Mouse (Mus musculus) midbrain, embryonic 16.5 days (tissue): ENCODE results near the gene Vmn2r84. TPM values are rescaled to one million over a fixed set of nuclear protein-coding genes. Genes with fewer than 3 reads are reported as not detected.
"Not testable (repeated sequence)": the region's sequence is repeated elsewhere in the genome, so short reads cannot be mapped to it uniquely, and the experiment has no call there.

Experiments
- ATAC-seq: fragments of 200-750 bp; cut with Nextera tagmentation; 2 replicates; pipeline ENCODE4 v1.8.0; 2017; ENCODE audit warnings: moderate TSS enrichment
- H3K27ac ChIP-seq: fragments of 300-500 bp; sonication (generic); 2 replicates; pipeline ENCODE4 v1.5.1; 2014; ENCODE audit warnings: mild to moderate bottlenecking, low read length, mixed read lengths
- H3K27me3 ChIP-seq: fragments of 300-500 bp; sonication (generic); 2 replicates; pipeline ENCODE4 v1.6.1; 2014; ENCODE audit warnings: low read depth, low read length, mixed read lengths; ENCODE audit not compliant: control insufficient read depth, insufficient read depth
- H3K36me3 ChIP-seq: fragments of 300-500 bp; sonication (generic); 2 replicates; pipeline ENCODE4 v1.6.1; 2014; ENCODE audit warnings: mild to moderate bottlenecking, low read length, moderate library complexity, mixed read lengths; ENCODE audit not compliant: control insufficient read depth, insufficient read depth
- H3K4me1 ChIP-seq: fragments of 300-500 bp; sonication (generic); 2 replicates; pipeline ENCODE4 v1.6.1; 2014; ENCODE audit warnings: mild to moderate bottlenecking, low read length, mixed read lengths; ENCODE audit not compliant: control insufficient read depth, insufficient read depth
- H3K4me2 ChIP-seq: fragments of 300-500 bp; sonication (generic); 2 replicates; pipeline ENCODE4 v1.6.1; 2014; ENCODE audit warnings: mild to moderate bottlenecking, low read length, mixed read lengths
- H3K4me3 ChIP-seq: fragments of 300-500 bp; sonication (generic); 2 replicates; pipeline ENCODE4 v1.5.1; 2014; ENCODE audit warnings: low read depth, mild to moderate bottlenecking, low read length, moderate library complexity, mixed read lengths
- H3K9ac ChIP-seq: fragments of 300-500 bp; sonication (generic); 2 replicates; pipeline ENCODE4 v1.6.1; 2014; ENCODE audit warnings: low read depth, low read length, mixed read lengths
- H3K9me3 ChIP-seq: fragments of 300-500 bp; sonication (generic); replicated peaks from 2 replicates; pipeline ENCODE4 v1.6.1; 2014; ENCODE audit warnings: mild to moderate bottlenecking, low read length, mixed read lengths; ENCODE audit not compliant: control insufficient read depth, poor library complexity, severe bottlenecking
- WGBS: fragments of 180-500 bp; shearing (Covaris S2); extraction: QIAGEN DNeasy Blood & Tissue Kit; methylation state at CpG from one replicate; pipeline ENCODE4 v1.1.7; 2014; 5-methylcytosine and 5-hydroxymethylcytosine counted together
- polyA plus RNA-seq: library from polyadenylated mRNA; unstranded; fragments of >200 nt; fragmentation: Nextera tagmentation; extraction: Ambion mirVana; gene quantifications from 2 replicates; pipeline ENCODE4 v1.2.1, GENCODE M21; 2015

The Vmn2r84 gene
- polyA plus RNA-seq, result 0.03 and 0.05 TPM in 2 replicates

GRCm38 (mm10) chr10:130394232-130394631 lies at the start of gene Vmn2r84:
Gene Vmn2r84, minus strand, starts transcription at chr10:130394332.
- ATAC-seq, result no peak

GRCm38 (mm10) chr10:130434185-130434898 lies 40.2 kb upstream of the Vmn2r84 start:
- ATAC-seq, result not testable (repeated sequence)

More at GRCm38 (mm10) chr10:130394232-130394631, at the start of gene Vmn2r84:
- H3K9ac ChIP-seq, result no peak within 1 kb of the TSS
- H3K27me3 ChIP-seq, result no peaks in the 10 kb centered on the region
- no peaks in the 10 kb centered on the region for H3K9me3 ChIP-seq
- no peak within 1 kb of the TSS for H3K4me3 ChIP-seq
- no peak within 1 kb of the TSS for H3K4me2 ChIP-seq
- no peaks in the 10 kb centered on the region for H3K4me1 ChIP-seq
- H3K27ac ChIP-seq, result no peak within 1 kb of the TSS
- no peaks in the 10 kb centered on the region for H3K36me3 ChIP-seq

GRCm38 (mm10) chr10:130429603-130430002 lies 35.5 kb upstream of the Vmn2r84 start, which contains the start of gene Vmn2r85:
Gene Vmn2r85, minus strand, starts transcription at chr10:130429703.
- H3K27me3 ChIP-seq, H3K27ac ChIP-seq, H3K36me3 ChIP-seq, H3K4me3 ChIP-seq, ATAC-seq, H3K9me3 ChIP-seq, H3K4me1 ChIP-seq, H3K9ac ChIP-seq, H3K4me2 ChIP-seq: not testable (repeated sequence)

More at GRCm38 (mm10) chr10:130434185-130434898, 40.2 kb upstream of the Vmn2r84 start:
- H3K4me1 ChIP-seq, H3K4me3 ChIP-seq, H3K9me3 ChIP-seq, H3K27me3 ChIP-seq, H3K9ac ChIP-seq, H3K36me3 ChIP-seq, H3K4me2 ChIP-seq, H3K27ac ChIP-seq: not testable (repeated sequence)
- WGBS, result 88% methylated on average over 11 of the region's 11 CpGs

- H3K4me1 ChIP-seq, H3K27ac ChIP-seq, ATAC-seq, H3K27me3 ChIP-seq, H3K9me3 ChIP-seq, H3K4me2 ChIP-seq, H3K4me3 ChIP-seq, H3K36me3 ChIP-seq, H3K9ac ChIP-seq: not testable (repeated sequence)
- WGBS, result 88% methylated on average over 2 of the region's 2 CpGs
These were observed 28.2 kb upstream of the Vmn2r84 start for GRCm38 (mm10) chr10:130422368-130422767.

GRCm38 (mm10) chr10:130420401-130420800 lies 26.3 kb upstream of the Vmn2r84 start:
- Histone ChIP-seq H3K36me3 (no peaks in the 10 kb centered on the region), H3K9ac (no peak overlapping the region), H3K4me2 (no peak overlapping the region), H3K9me3 (no peaks in the 10 kb centered on the region), H3K4me3 (no peak overlapping the region), H3K27ac (no peak overlapping the region), H3K4me1 (no peaks in the 10 kb centered on the region), H3K27me3 (no peaks in the 10 kb centered on the region)
- WGBS, result 75% methylated on average over 3 of the region's 3 CpGs
- ATAC-seq, result no peak

- H3K27me3 ChIP-seq, H3K9ac ChIP-seq, H3K4me2 ChIP-seq, H3K4me1 ChIP-seq, H3K27ac ChIP-seq, H3K9me3 ChIP-seq, H3K4me3 ChIP-seq, H3K36me3 ChIP-seq, ATAC-seq: not testable (repeated sequence)
- 46% methylated on average over 2 of the region's 2 CpGs for WGBS
These were observed 25.8 kb upstream of the Vmn2r84 start for GRCm38 (mm10) chr10:130419954-130420353.

GRCm38 (mm10) chr10:130416352-130416751 lies 22.2 kb upstream of the Vmn2r84 start:
- H3K27me3 ChIP-seq, ATAC-seq, H3K4me2 ChIP-seq, H3K36me3 ChIP-seq, H3K9ac ChIP-seq, H3K4me1 ChIP-seq, H3K27ac ChIP-seq, H3K9me3 ChIP-seq, H3K4me3 ChIP-seq: not testable (repeated sequence)

GRCm38 (mm10) chr10:130412167-130412698 lies 18.1 kb upstream of the Vmn2r84 start:
- not testable (repeated sequence) for H3K4me3 ChIP-seq, H3K9ac ChIP-seq, H3K27me3 ChIP-seq, H3K9me3 ChIP-seq, H3K4me1 ChIP-seq, H3K36me3 ChIP-seq, H3K27ac ChIP-seq, ATAC-seq, H3K4me2 ChIP-seq
- WGBS, result 78% methylated on average over 20 of the region's 35 CpGs

GRCm38 (mm10) chr10:130375145-130375544 lies 19.0 kb downstream of the Vmn2r84 start:
- Histone ChIP-seq H3K9ac (no peak overlapping the region), H3K27ac (no peak overlapping the region), H3K4me3 (no peak overlapping the region), H3K27me3 (no peaks in the 10 kb centered on the region), H3K36me3 (no peaks in the 10 kb centered on the region), H3K4me1 (no peaks in the 10 kb centered on the region), H3K9me3 (no peaks in the 10 kb centered on the region), H3K4me2 (no peak overlapping the region)
- 79% methylated on average over 2 of the region's 2 CpGs for WGBS
- no peak for ATAC-seq
